7 mouse cellular contexts compared by ENCODE assay signal in the genomic region with DNA sequence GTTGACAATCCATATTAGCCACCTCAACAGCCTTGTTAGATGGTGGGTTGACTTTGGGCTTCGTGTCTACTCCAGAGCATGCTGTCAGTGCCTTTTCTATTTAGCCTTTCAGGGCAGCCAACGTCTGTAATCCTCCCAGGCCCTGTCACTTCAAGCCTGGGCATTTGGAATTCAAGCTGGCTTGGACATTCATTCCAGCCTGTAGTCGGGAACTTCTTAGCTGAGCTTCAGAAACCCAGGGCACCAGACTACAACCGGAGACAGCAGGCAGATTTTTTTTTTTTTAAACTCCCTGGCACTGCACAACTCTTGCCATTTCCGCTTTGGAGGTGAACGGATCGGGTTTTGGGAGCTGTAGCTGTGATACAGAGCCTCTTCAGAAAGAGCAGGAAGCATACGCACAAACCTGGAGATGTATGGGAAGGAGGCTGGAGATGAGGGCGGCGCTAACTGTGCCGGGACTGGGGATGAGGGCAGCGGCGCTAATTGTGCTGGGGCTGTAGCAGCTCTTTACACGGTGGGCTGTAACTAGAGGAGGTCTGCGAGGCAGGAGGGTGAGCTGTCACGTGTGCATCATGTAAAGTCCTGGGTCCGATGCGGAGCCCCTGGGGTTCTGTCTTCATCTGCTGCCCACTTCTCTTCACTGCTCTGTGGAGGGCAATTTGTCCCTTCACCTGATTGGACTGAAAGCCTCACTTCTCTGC. TPM values are rescaled to one million over a fixed set of nuclear protein-coding genes. Genes with fewer than 3 reads are reported as not detected.
DNase-seq lines count a peak whose midpoint lies in the region; ATAC-seq and TF ChIP-seq lines count a peak whose summit lies in the region.

No protein-coding gene starts in this region.

- DNase-seq in kidney, postnatal 0 days (ENCODE audit: low spot score): no peak
- DNase-seq in kidney, postnatal 10 days: no peak
- peak; percentile 66 for DNase-seq in forebrain, embryonic 11.5 days (ENCODE audit: low spot score)
- peak; percentile 45 for DNase-seq in retina, postnatal 1 day
- DNase-seq in spleen, postnatal 36 days (ENCODE audit: low spot score in 2 of 2): no peak
- DNase-seq in spleen, adult 12 weeks (ENCODE audit: low spot score): no peak

- peak overlapping the region; percentile 44 for H3K4me2 ChIP-seq in kidney, postnatal 0 days (ENCODE audit: low read length)
- H3K4me2 ChIP-seq in forebrain, embryonic 11.5 days (ENCODE audit: low read depth, low read length, severe bottlenecking): peak overlapping the region; percentile 8
- peak overlapping the region; percentile 30; the same call in 1 of the 2 replicates for H3K4me2 ChIP-seq in intestine, postnatal 0 days (replicated peaks; ENCODE audit: low read depth)

- no peaks in the 10 kb centered on the region for H3K9me3 ChIP-seq in kidney, postnatal 0 days (replicated peaks; ENCODE audit: low read length)
- H3K9me3 ChIP-seq in forebrain, embryonic 11.5 days (ENCODE audit: control insufficient read depth, low read length): peaks cover 6% of the 10 kb centered on the region; the same call in 1 of the 2 replicates
- peaks cover 7% of the 10 kb centered on the region for H3K9me3 ChIP-seq in intestine, postnatal 0 days (ENCODE audit: control insufficient read depth)

- no peak overlapping the region for H3K9ac ChIP-seq in kidney, postnatal 0 days (ENCODE audit: low read depth, low read length)
- peak overlapping the region; percentile 35 for H3K9ac ChIP-seq in forebrain, embryonic 11.5 days (ENCODE audit: low read length)
- H3K9ac ChIP-seq in intestine, postnatal 0 days (ENCODE audit: low read depth, low read length): no peak overlapping the region

- WGBS in kidney, postnatal 0 days: 17% methylated on average over 18 of the region's 18 CpGs
- 13% methylated on average over 18 of the region's 18 CpGs for WGBS in forebrain, embryonic 11.5 days
- WGBS in intestine, postnatal 0 days: 21% methylated on average over 18 of the region's 18 CpGs

- no peaks in the 10 kb centered on the region for H3K36me3 ChIP-seq in kidney, postnatal 0 days (ENCODE audit: insufficient read depth, low read length)
- no peaks in the 10 kb centered on the region for H3K36me3 ChIP-seq in forebrain, embryonic 11.5 days (ENCODE audit: control insufficient read depth, insufficient read depth, low read length)
- H3K36me3 ChIP-seq in intestine, postnatal 0 days (ENCODE audit: control insufficient read depth, insufficient read depth): no peaks in the 10 kb centered on the region

- no peaks in the 10 kb centered on the region for H3K27me3 ChIP-seq in kidney, postnatal 0 days (ENCODE audit: insufficient read depth, low read length)
- no peaks in the 10 kb centered on the region for H3K27me3 ChIP-seq in forebrain, embryonic 11.5 days (ENCODE audit: control insufficient read depth, insufficient read depth, low read length)
- H3K27me3 ChIP-seq in intestine, postnatal 0 days (replicated peaks; ENCODE audit: control insufficient read depth, insufficient read depth, low read length): no peaks in the 10 kb centered on the region

- H3K4me1 ChIP-seq in kidney, postnatal 0 days (replicated peaks; ENCODE audit: insufficient read depth, low read length): no peaks in the 10 kb centered on the region; the same call in 1 of the 2 replicates
- H3K4me1 ChIP-seq in forebrain, embryonic 11.5 days (replicated peaks; ENCODE audit: control insufficient read depth, insufficient read depth, low read length): peaks cover 11% of the 10 kb centered on the region; the same call in 1 of the 2 replicates
- H3K4me1 ChIP-seq in intestine, postnatal 0 days (replicated peaks; ENCODE audit: control insufficient read depth, insufficient read depth, low read length): no peaks in the 10 kb centered on the region; the same call in 1 of the 2 replicates

- no peak overlapping the region for H3K27ac ChIP-seq in kidney, postnatal 0 days
- H3K27ac ChIP-seq in forebrain, embryonic 11.5 days (ENCODE audit: low read depth, low read length): no peak overlapping the region
- H3K27ac ChIP-seq in intestine, postnatal 0 days (ENCODE audit: low read depth, low read length): no peak overlapping the region

- 0 out of 2 replicates have a peak overlapping the region, but pooled peaks have one; percentile 9 for H3K4me3 ChIP-seq in kidney, postnatal 0 days (replicated peaks; ENCODE audit: low read depth, low read length)
- no peak overlapping the region for H3K4me3 ChIP-seq in forebrain, embryonic 11.5 days (ENCODE audit: low read depth, low read length)
- H3K4me3 ChIP-seq in intestine, postnatal 0 days (ENCODE audit: low read depth, low read length): no peak overlapping the region

- no peak for TF ChIP-seq CTCF in kidney, postnatal 0 days (IDR thresholded peaks at IDR 0.05; ENCODE audit: low read depth)
- no peak for TF ChIP-seq CTCF in intestine, postnatal 0 days (IDR thresholded peaks at IDR 0.05; ENCODE audit: low read depth)

- no peak for ATAC-seq in kidney, postnatal 0 days (replicated peaks; ENCODE audit: low FRiP score, low read depth)
- peak; percentile 61; the same call in 1 of the 2 replicates for ATAC-seq in forebrain, embryonic 11.5 days (replicated peaks; ENCODE audit: low FRiP score)
- ATAC-seq in intestine, postnatal 0 days: no peak

RNA-seq across cellular contexts. Expression of gene Rps24, which starts 21.3 kb away (rescaled TPM):
- 1,278 and 1,460 TPM in 2 replicates for polyA plus RNA-seq in kidney, postnatal 0 days (2015; fragmentation: Nextera tagmentation; extraction: Ambion mirVana)
- 939 and 1,035 TPM in 2 replicates for polyA plus RNA-seq in forebrain, embryonic 11.5 days (2014; fragmentation: Nextera tagmentation; extraction: Ambion mirVana)
- 766 and 793 TPM in 2 replicates for polyA plus RNA-seq in intestine, postnatal 0 days (2015; fragmentation: Nextera tagmentation; extraction: Ambion mirVana)

RNA-seq across cellular contexts. Expression of gene Polr3a, which starts 21.4 kb away (rescaled TPM):
- polyA plus RNA-seq in kidney, postnatal 0 days (2015; fragmentation: Nextera tagmentation; extraction: Ambion mirVana): 11.0 and 11.5 TPM in 2 replicates
- polyA plus RNA-seq in forebrain, embryonic 11.5 days (2014; fragmentation: Nextera tagmentation; extraction: Ambion mirVana): 20.1 and 21.1 TPM in 2 replicates
- polyA plus RNA-seq in intestine, postnatal 0 days (2015; fragmentation: Nextera tagmentation; extraction: Ambion mirVana): 5.1 and 6.6 TPM in 2 replicates

Comparison
In these comparisons a context has a peak if more than half of its experiments do, and no peak if none do; other contexts are left out.
1. DNase-seq: peak in forebrain, embryonic 11.5 days (single experiment) and retina, postnatal 1 day (single experiment); none in kidney, postnatal 0 days (single experiment), kidney, postnatal 10 days (single experiment), spleen, postnatal 36 days (0 of 2) and spleen, adult 12 weeks (single experiment).
2. Peak in every context shown above with its lines, with median percentiles within 50 percentile points of each other: H3K4me2 ChIP-seq.